17 mouse cellular contexts compared by ENCODE assay signal in the genomic region with DNA sequence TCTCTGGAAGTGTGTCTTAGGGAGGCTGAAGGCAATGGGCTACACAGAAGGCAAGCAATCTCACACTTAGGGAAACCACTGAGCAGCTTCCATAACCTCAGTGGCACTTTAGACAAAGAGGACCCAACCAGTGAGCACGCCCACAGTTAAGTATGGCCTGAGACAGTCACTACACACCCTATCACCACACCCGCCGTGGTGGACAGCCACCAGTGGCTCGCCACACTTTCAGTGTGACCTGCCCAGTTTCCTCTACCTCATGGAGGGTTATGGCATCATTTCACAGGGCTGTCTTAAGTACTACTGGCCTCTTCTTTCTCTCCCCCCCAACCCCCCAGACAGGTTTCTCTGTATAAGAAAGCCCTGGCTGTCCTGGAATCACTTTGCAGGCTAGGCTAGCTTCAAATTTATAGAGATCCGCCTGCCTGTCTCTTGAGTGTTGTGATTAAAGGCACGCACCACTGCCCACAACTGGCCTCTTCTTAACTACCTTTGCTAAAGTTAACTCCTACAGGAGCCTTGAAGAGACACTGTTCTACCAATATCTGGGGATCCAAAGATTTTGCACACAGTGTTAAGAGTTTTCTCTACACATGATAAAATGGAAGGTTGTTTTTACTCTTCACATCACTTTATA.
DNase-seq lines count a peak whose midpoint lies in the region; ATAC-seq and TF ChIP-seq lines count a peak whose summit lies in the region.
"Had no signal": no experiment of that assay in that cellular context is flagged by ENCODE, and none has a peak within 500 bp of the region (broad histone marks: within the 10 kb centered on the region; RNA-seq: fewer than 3 reads in every experiment).

No protein-coding gene starts in this region.

- 51% methylated on average over 6 of the region's 6 CpGs for WGBS in kidney, embryonic 16.5 days
- 88% methylated on average over 6 of the region's 6 CpGs for WGBS in stomach, embryonic 14.5 days

- no peaks in the 10 kb centered on the region for H3K9me3 ChIP-seq in kidney, embryonic 16.5 days (ENCODE audit: low read length)
- H3K9me3 ChIP-seq in stomach, embryonic 14.5 days (ENCODE audit: control insufficient read depth, low read depth, low read length): no peaks in the 10 kb centered on the region
- H3K9me3 ChIP-seq: forebrain, embryonic 13.5 days; hindbrain, embryonic 13.5 days; limb, embryonic 12.5 days; liver, embryonic 12.5 days; midbrain, embryonic 10.5 days had no signal

- no peak overlapping the region for H3K4me3 ChIP-seq in kidney, embryonic 16.5 days (ENCODE audit: low read length)
- H3K4me3 ChIP-seq in bone marrow macrophage, adult 2 months (ENCODE audit: insufficient read depth, low read length): no peak overlapping the region
- no peak overlapping the region for H3K4me3 ChIP-seq in stomach, embryonic 14.5 days (ENCODE audit: low read depth, low read length)
- H3K4me3 ChIP-seq: forebrain, embryonic 13.5 days; hindbrain, embryonic 13.5 days; limb, embryonic 12.5 days; liver, embryonic 12.5 days; midbrain, embryonic 10.5 days had no signal

- TF ChIP-seq POLR2A in bone marrow macrophage, adult 2 months (IDR thresholded peaks at IDR 0.05; ENCODE audit: borderline replicate concordance, low read depth, low read length): no peak

- no peak overlapping the region for H3K4me2 ChIP-seq in kidney, embryonic 16.5 days (replicated peaks; ENCODE audit: low read depth, low read length)
- H3K4me2 ChIP-seq in stomach, embryonic 14.5 days (replicated peaks; ENCODE audit: low read depth, low read length): no peak overlapping the region
- H3K4me2 ChIP-seq: forebrain, embryonic 13.5 days; heart, embryonic 11.5 days; hindbrain, embryonic 13.5 days; limb, embryonic 12.5 days; liver, embryonic 12.5 days had no signal

- ATAC-seq in kidney, embryonic 16.5 days (ENCODE audit: low FRiP score, low TSS enrichment): peak; percentile 63
- no peak for ATAC-seq in stomach, embryonic 14.5 days (ENCODE audit: insufficient number of reproducible peaks, insufficient read depth, low FRiP score, low read depth)
- ATAC-seq: forebrain, embryonic 13.5 days; liver, embryonic 12.5 days had no signal

- H3K27ac ChIP-seq in kidney, embryonic 16.5 days (ENCODE audit: low read length): peak overlapping the region; percentile 77
- H3K27ac ChIP-seq in bone marrow macrophage, adult 2 months (ENCODE audit: insufficient read depth, low read depth, low read length): peak overlapping the region; percentile 51
- H3K27ac ChIP-seq in stomach, embryonic 14.5 days (ENCODE audit: low read length): 0 out of 2 replicates have a peak overlapping the region, but pooled peaks have one; percentile 7
- H3K27ac ChIP-seq: forebrain, embryonic 13.5 days; hindbrain, embryonic 13.5 days; liver, embryonic 12.5 days; midbrain, embryonic 10.5 days had no signal

- H3K4me1 ChIP-seq in kidney, embryonic 16.5 days (ENCODE audit: insufficient read depth, low read length): peaks cover 50% of the 10 kb centered on the region
- peaks cover 64% of the 10 kb centered on the region for H3K4me1 ChIP-seq in bone marrow macrophage, adult 2 months (ENCODE audit: control insufficient read depth, insufficient read depth, low read length)
- H3K4me1 ChIP-seq in stomach, embryonic 14.5 days (ENCODE audit: control insufficient read depth, insufficient read depth, low read length): peaks cover 31% of the 10 kb centered on the region
- H3K4me1 ChIP-seq: midbrain, embryonic 10.5 days had no signal

- H3K9ac ChIP-seq in kidney, embryonic 16.5 days (replicated peaks; ENCODE audit: low read length): no peak overlapping the region
- no peak overlapping the region for H3K9ac ChIP-seq in stomach, embryonic 14.5 days (replicated peaks; ENCODE audit: low read depth, low read length)
- H3K9ac ChIP-seq: forebrain, embryonic 13.5 days; hindbrain, embryonic 13.5 days; limb, embryonic 12.5 days; liver, embryonic 12.5 days had no signal

- no peak for TF ChIP-seq CTCF in bone marrow macrophage, adult 2 months (IDR thresholded peaks at IDR 0.05; ENCODE audit: low read depth, low read length)

- DNase-seq in heart, adult 11 months: peak; percentile 86
- DNase-seq in heart, adult 18-20 months: no peak
- no peak for DNase-seq in kidney, postnatal 4 days
- DNase-seq in adrenal gland, postnatal 25 days: no peak
- DNase-seq: adrenal gland, adult 8-10 months; cerebellum, adult 9-10 months; gastrocnemius, postnatal 36 days; kidney, adult 8-10 months had no signal

- no peaks in the 10 kb centered on the region for H3K36me3 ChIP-seq in kidney, embryonic 16.5 days (ENCODE audit: insufficient read depth, low read length)
- no peaks in the 10 kb centered on the region for H3K36me3 ChIP-seq in stomach, embryonic 14.5 days (ENCODE audit: control insufficient read depth, insufficient read depth, low read length)

- no peaks in the 10 kb centered on the region for H3K27me3 ChIP-seq in kidney, embryonic 16.5 days (ENCODE audit: insufficient read depth, low read length)
- H3K27me3 ChIP-seq in stomach, embryonic 14.5 days (ENCODE audit: control insufficient read depth, insufficient read depth, low read length): no peaks in the 10 kb centered on the region
- H3K27me3 ChIP-seq: forebrain, embryonic 13.5 days; hindbrain, embryonic 13.5 days; limb, embryonic 12.5 days; liver, embryonic 12.5 days had no signal

Comparison
In these comparisons a context has a peak if more than half of its experiments do, and no peak if none do; other contexts are left out.
1. H3K27ac ChIP-seq: peak in every context shown above with its lines; median percentile 77 in kidney, embryonic 16.5 days; 51 in bone marrow macrophage, adult 2 months; 7 in stomach, embryonic 14.5 days.